Mouse (Mus musculus) layer of hippocampus, postnatal 25 days (tissue): Measurements from ENCODE around the gene Rhobtb1. TPM values are rescaled to one million over a fixed set of nuclear protein-coding genes. Genes with fewer than 3 reads are reported as not detected.
A peak's percentile ranks its signal among the peaks of the same experiment; 100 is the strongest.

Experiments used
- DNase-seq, 2 experiments: peaks; one replicate each; pipeline ENCODE4 v3.0.0; 2022; ENCODE audit warnings: mixed read lengths in 2 of 2, low spot score in 1 of 2; ENCODE audit errors: extremely low spot score in 1 of 2
- total RNA-seq, 2 experiments: library from RNA; stranded (reverse); gene quantifications; 2 replicates each; pipeline ENCODE4 v1.2.3; 2021

The Rhobtb1 gene
- total RNA-seq, 2 experiments from 2014 or later, result 6.8 to 10.3 TPM

- DNase-seq, result peak in 1 of 2 experiments; percentile 48
These were observed 155.0 kb downstream of the Rhobtb1 start for GRCm38 (mm10) chr10:69306205-69306604.

GRCm38 (mm10) chr10:69307067-69307466 is 155.8 kb downstream of the Rhobtb1 start:
- peak; percentile 21 to 66 for DNase-seq

GRCm38 (mm10) chr10:69309109-69309508 is 157.9 kb downstream of the Rhobtb1 start:
- no peak for DNase-seq

- no peak for DNase-seq
These were observed 160.6 kb downstream of the Rhobtb1 start for GRCm38 (mm10) chr10:69311867-69312266.

GRCm38 (mm10) chr10:69313944-69314343 is 162.7 kb downstream of the Rhobtb1 start:
- no peak for DNase-seq

GRCm38 (mm10) chr10:69318514-69318913 is 167.3 kb downstream of the Rhobtb1 start:
- DNase-seq, result no peak

GRCm38 (mm10) chr10:69320667-69321518 is 169.7 kb downstream of the Rhobtb1 start:
- DNase-seq, result peak; percentile 59 to 86

- no peak for DNase-seq
These were observed 170.3 kb downstream of the Rhobtb1 start for GRCm38 (mm10) chr10:69321519-69322035.

GRCm38 (mm10) chr10:69323986-69324385 is 172.8 kb downstream of the Rhobtb1 start:
- DNase-seq, result no peak

GRCm38 (mm10) chr10:69324816-69325215 is 173.6 kb downstream of the Rhobtb1 start:
- no peak for DNase-seq

- peak in 1 of 2 experiments; percentile 51 for DNase-seq
These were observed 175.2 kb downstream of the Rhobtb1 start for GRCm38 (mm10) chr10:69326433-69326832.

- DNase-seq, result no peak
These were observed 176.1 kb downstream of the Rhobtb1 start for GRCm38 (mm10) chr10:69327362-69327761.

GRCm38 (mm10) chr10:69328029-69328655 is 176.9 kb downstream of the Rhobtb1 start:
- no peak for DNase-seq

GRCm38 (mm10) chr10:69328656-69329046 is 177.4 kb downstream of the Rhobtb1 start:
- DNase-seq, result no peak

- no peak for DNase-seq
These were observed 180.0 kb downstream of the Rhobtb1 start for GRCm38 (mm10) chr10:69331231-69331630.

GRCm38 (mm10) chr10:69333212-69333611 is 182.0 kb downstream of the Rhobtb1 start:
- no peak for DNase-seq

- DNase-seq, result peak in 1 of 2 experiments; percentile 17
These were observed 183.3 kb downstream of the Rhobtb1 start for GRCm38 (mm10) chr10:69334271-69335194.

GRCm38 (mm10) chr10:69335195-69335536 is 183.9 kb downstream of the Rhobtb1 start:
- no peak for DNase-seq

- DNase-seq, result no peak
These were observed 184.4 kb downstream of the Rhobtb1 start for GRCm38 (mm10) chr10:69335611-69336010.

GRCm38 (mm10) chr10:69336219-69336618 is 185.0 kb downstream of the Rhobtb1 start:
- DNase-seq, result no peak
